Mouse (Mus musculus): ENCODE results near the gene Nhej1.

Nhej1 gene

GRCm38 (mm10) chr1:74926721-74927120, 198.3 kb downstream of the Nhej1 start:
- peak; percentile 58 for DNase-seq

- no peak for DNase-seq
Measured at GRCm38 (mm10) chr1:74924464-74924863, 200.5 kb downstream of the Nhej1 start.

All from lung, postnatal 36 days (tissue).